Mouse (Mus musculus): Measurements from ENCODE around the gene Trnt1.

DNA sequence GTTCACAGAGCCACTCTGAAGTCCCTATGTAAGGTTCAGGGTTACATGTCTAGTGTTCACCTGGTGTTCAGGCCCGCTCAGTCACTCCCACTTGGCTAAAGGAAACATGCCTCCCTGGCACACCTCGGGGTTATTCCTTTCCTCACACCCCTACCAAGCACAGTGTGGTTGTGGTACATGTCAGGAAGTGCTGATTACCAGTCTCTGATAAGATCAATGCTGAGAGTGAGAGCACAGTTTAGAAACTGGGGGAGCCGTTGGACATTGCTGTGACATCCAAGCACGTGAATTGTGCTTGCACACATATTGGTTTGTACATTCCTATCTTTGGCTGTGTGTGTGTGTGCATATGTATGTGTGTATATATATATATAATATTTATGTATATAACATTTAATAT, 36.4 kb upstream of the Trnt1 start:
- TF ChIP-seq CTCF (IDR thresholded peaks at IDR 0.05; ENCODE audit: borderline replicate concordance, insufficient read depth, low read length) (no peak), POLR2A (IDR thresholded peaks at IDR 0.05; ENCODE audit: low read depth, low read length) (no peak)

Data from embryonic fibroblast, embryonic 13.5 days (primary cell).